Mouse (Mus musculus): Measurements from ENCODE around the gene Scnm1. TPM values are rescaled to one million over a fixed set of nuclear protein-coding genes. Genes with fewer than 3 reads are reported as not detected.
"Not testable (repeated sequence)": the region's sequence is repeated elsewhere in the genome, so short reads cannot be mapped to it uniquely, and the experiment has no call there.

Scnm1 gene
- polyA plus RNA-seq, 1 experiment, result 63.8 TPM

- TF ChIP-seq CTCF (IDR thresholded peaks at IDR 0.05; ENCODE audit: borderline replicate concordance, control insufficient read depth, extremely low read depth, insufficient read depth, low read length, poor library complexity) (no peak), POLR2A (IDR thresholded peaks at IDR 0.05; ENCODE audit: control insufficient read depth, extremely low read depth, insufficient read depth, low read length, poor library complexity) (no peak)
- no peak overlapping the region for H3K27ac ChIP-seq (ENCODE audit: control insufficient read depth, insufficient read depth, low read length)
- 96% methylated on average over 2 of the region's 2 CpGs for WGBS
- H3K36me3 ChIP-seq (ENCODE audit: control insufficient read depth, insufficient read depth, low read length), result peaks cover 40% of the 10 kb centered on the region
- no peaks in the 10 kb centered on the region for H3K27me3 ChIP-seq (ENCODE audit: control insufficient read depth, insufficient read depth, low read length)
- no peak for DNase-seq
- H3K4me3 ChIP-seq (ENCODE audit: control insufficient read depth, insufficient read depth, low read length), result no peak overlapping the region
- no peaks in the 10 kb centered on the region for H3K4me1 ChIP-seq (replicated peaks; ENCODE audit: control insufficient read depth, insufficient read depth, low read length)
Measured at GRCm38 (mm10) chr3:95117751-95118150, 16.1 kb downstream of the Scnm1 start.

GRCm38 (mm10) chr3:95112760-95113159 is 21.1 kb downstream of the Scnm1 start:
- DNase-seq, result no peak
- H3K4me3 ChIP-seq (ENCODE audit: control insufficient read depth, insufficient read depth, low read length), result no peak overlapping the region
- H3K27me3 ChIP-seq (ENCODE audit: control insufficient read depth, insufficient read depth, low read length), result no peaks in the 10 kb centered on the region
- H3K36me3 ChIP-seq (ENCODE audit: control insufficient read depth, insufficient read depth, low read length), result peaks cover 4% of the 10 kb centered on the region; the same call in 1 of the 2 replicates
- 96% methylated on average over 1 of the region's 1 CpGs for WGBS
- H3K27ac ChIP-seq (ENCODE audit: control insufficient read depth, insufficient read depth, low read length), result no peak overlapping the region
- TF ChIP-seq CTCF (IDR thresholded peaks at IDR 0.05; ENCODE audit: borderline replicate concordance, control insufficient read depth, extremely low read depth, insufficient read depth, low read length, poor library complexity) (no peak), POLR2A (IDR thresholded peaks at IDR 0.05; ENCODE audit: control insufficient read depth, extremely low read depth, insufficient read depth, low read length, poor library complexity) (no peak)
- 0 out of 2 replicates have a peak, but pooled peaks cover 2% of the 10 kb centered on the region for H3K4me1 ChIP-seq (replicated peaks; ENCODE audit: control insufficient read depth, insufficient read depth, low read length)

DNA sequence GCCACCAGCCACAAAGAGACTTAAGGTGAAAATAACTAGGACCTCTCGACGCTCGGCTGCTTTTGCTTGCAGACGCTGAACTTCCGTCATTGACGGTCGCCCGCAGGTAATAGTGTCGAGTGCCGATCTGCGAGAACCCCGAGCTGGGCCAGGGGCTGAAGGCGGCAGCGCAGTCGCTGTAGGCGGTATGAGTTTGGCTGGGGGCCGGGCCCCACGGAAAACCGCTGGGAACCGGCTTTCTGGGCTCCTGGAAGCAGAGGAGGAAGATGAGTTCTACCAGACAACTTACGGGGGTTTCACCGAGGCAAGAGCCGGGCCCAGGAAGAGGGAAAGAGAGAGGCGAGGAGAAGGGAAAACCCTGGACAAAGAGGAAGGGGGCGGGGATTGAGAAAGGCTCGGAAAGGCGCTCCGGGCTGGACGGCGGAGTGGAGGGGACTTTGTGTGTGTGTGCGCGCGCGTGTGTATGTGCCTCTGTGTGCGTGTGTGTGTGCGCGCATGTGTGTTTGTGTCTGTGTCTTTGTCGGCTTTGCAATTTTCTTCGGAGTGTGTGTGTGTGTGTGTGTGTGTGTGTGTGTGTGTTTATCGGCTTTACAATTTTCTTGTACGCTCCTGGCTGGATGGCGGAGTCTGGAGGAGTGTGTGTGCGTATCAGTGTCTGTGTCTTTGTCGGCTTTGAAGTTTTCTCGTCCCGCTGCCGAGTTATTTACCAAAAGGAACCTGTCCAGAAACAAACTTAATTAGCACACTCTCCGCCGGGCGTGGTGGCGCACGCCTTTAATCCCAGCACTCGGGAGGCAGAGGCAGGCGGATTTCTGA is 22.7 kb downstream of the Scnm1 start, which contains the start of gene Vps72:
Gene Vps72 (plus strand): TSS at position 112 of the 816 bp plus-strand sequence.
- H3K27ac ChIP-seq (ENCODE audit: control insufficient read depth, insufficient read depth, low read length), result peak within 1 kb of the TSS; percentile 81
- DNase-seq, result peak; percentile 95
- H3K4me1 ChIP-seq (replicated peaks; ENCODE audit: control insufficient read depth, insufficient read depth, low read length), result 0 out of 2 replicates have a peak, but pooled peaks cover 2% of the 10 kb centered on the region
- TF ChIP-seq POLR2A (IDR thresholded peaks at IDR 0.05; ENCODE audit: control insufficient read depth, extremely low read depth, insufficient read depth, low read length, poor library complexity) (peak; percentile 68), CTCF (IDR thresholded peaks at IDR 0.05; ENCODE audit: borderline replicate concordance, control insufficient read depth, extremely low read depth, insufficient read depth, low read length, poor library complexity) (peak; percentile 42; the same call in 1 of the 2 replicates)
- under 1% methylated on average over 54 of the region's 54 CpGs for WGBS
- no peaks in the 10 kb centered on the region for H3K36me3 ChIP-seq (ENCODE audit: control insufficient read depth, insufficient read depth, low read length)
- peak within 1 kb of the TSS; percentile 78 for H3K4me3 ChIP-seq (ENCODE audit: control insufficient read depth, insufficient read depth, low read length)
- no peaks in the 10 kb centered on the region for H3K27me3 ChIP-seq (ENCODE audit: control insufficient read depth, insufficient read depth, low read length)

DNA sequence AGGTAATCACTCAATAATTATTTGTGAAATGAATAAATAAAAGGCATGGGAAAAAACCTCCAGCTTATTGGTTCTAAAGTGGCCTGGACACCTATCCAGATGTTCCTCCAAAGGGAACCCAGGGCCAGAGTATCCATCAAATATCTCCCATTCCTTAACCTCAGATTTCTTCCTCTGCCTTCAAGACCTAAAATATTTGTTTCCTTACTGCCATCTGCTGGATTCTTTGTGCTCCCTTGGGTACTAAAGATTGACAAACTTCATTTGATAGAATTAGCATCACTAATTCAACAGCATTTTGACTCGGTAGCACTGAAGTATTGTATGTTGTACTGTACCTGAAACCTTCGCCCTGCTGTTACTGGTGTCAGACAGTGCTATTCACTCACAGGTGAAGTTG is 25.9 kb downstream of the Scnm1 start:
- Histone ChIP-seq H3K27ac (ENCODE audit: control insufficient read depth, insufficient read depth, low read length) (no peak overlapping the region), H3K4me1 (replicated peaks; ENCODE audit: control insufficient read depth, insufficient read depth, low read length) (peaks cover 4% of the 10 kb centered on the region), H3K27me3 (ENCODE audit: control insufficient read depth, insufficient read depth, low read length) (no peaks in the 10 kb centered on the region), H3K4me3 (ENCODE audit: control insufficient read depth, insufficient read depth, low read length) (no peak overlapping the region), H3K36me3 (ENCODE audit: control insufficient read depth, insufficient read depth, low read length) (no peaks in the 10 kb centered on the region)
- no peak for TF ChIP-seq POLR2A (IDR thresholded peaks at IDR 0.05; ENCODE audit: control insufficient read depth, extremely low read depth, insufficient read depth, low read length, poor library complexity)
- no peak for TF ChIP-seq CTCF (IDR thresholded peaks at IDR 0.05; ENCODE audit: borderline replicate concordance, control insufficient read depth, extremely low read depth, insufficient read depth, low read length, poor library complexity)
- no peak for DNase-seq
- WGBS, result 57% methylated on average over 2 of the region's 2 CpGs

GRCm38 (mm10) chr3:95107308-95107707 is 26.5 kb downstream of the Scnm1 start:
- not testable (repeated sequence) for H3K4me3 ChIP-seq (ENCODE audit: control insufficient read depth, insufficient read depth, low read length); H3K27me3 ChIP-seq (ENCODE audit: control insufficient read depth, insufficient read depth, low read length)

DNA sequence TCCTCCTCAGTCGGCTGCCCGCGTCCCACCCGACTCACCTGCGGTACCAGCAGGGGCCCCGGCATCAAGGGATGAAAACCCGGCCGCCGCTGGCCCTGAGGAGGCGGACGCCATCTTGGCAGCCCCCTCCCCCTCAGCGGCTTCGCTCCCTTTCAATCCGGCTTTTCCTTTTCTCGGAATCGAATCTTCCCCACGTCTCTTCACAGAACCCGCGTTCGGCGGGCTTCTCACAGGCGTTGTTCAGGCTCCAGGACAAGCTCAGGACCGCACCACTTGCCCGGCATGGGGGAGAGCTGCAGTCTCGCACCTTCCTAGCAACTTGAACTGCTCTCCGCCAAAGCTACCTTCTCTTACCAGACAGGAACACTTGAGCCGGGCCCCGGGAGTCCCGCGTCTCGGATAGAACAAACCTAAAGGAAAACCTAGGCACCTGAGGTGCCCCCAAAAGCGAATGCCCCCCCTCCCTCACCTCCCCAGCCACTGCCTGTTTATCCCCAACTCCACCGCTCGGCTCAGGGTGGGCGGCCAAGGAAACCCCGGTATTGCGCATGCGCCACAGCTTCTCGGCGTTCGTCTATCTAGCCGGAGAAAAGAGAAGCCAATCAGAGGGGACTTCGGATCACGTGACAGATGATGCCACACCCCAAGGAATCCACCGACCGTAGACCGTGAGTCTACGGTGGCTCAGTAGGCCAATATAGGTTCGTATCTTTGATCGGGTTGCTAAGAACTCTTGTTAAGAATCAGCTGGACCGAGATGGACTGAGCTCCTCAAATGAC is 27.3 kb downstream of the Scnm1 start, which contains the start of gene Pip5k1a:
Gene Pip5k1a (minus strand): TSS at position 593 of the 780 bp plus-strand sequence.
- Histone ChIP-seq H3K4me3 (ENCODE audit: control insufficient read depth, insufficient read depth, low read length) (peak within 1 kb of the TSS; percentile 90), H3K27me3 (ENCODE audit: control insufficient read depth, insufficient read depth, low read length) (no peaks in the 10 kb centered on the region), H3K4me1 (replicated peaks; ENCODE audit: control insufficient read depth, insufficient read depth, low read length) (peaks cover 2% of the 10 kb centered on the region), H3K36me3 (ENCODE audit: control insufficient read depth, insufficient read depth, low read length) (no peaks in the 10 kb centered on the region), H3K27ac (ENCODE audit: control insufficient read depth, insufficient read depth, low read length) (peak within 1 kb of the TSS; percentile 45; the same call in 1 of the 2 replicates)
- DNase-seq, result peak; percentile 95
- under 1% methylated on average over 51 of the region's 51 CpGs for WGBS
- peak; percentile 67; the same call in 1 of the 2 replicates for TF ChIP-seq CTCF (IDR thresholded peaks at IDR 0.05; ENCODE audit: borderline replicate concordance, control insufficient read depth, extremely low read depth, insufficient read depth, low read length, poor library complexity)
- TF ChIP-seq POLR2A (IDR thresholded peaks at IDR 0.05; ENCODE audit: control insufficient read depth, extremely low read depth, insufficient read depth, low read length, poor library complexity), result peak; percentile 89

More at GRCm38 (mm10) chr3:95107308-95107707, 26.5 kb downstream of the Scnm1 start:
- not testable (repeated sequence) for H3K36me3 ChIP-seq (ENCODE audit: control insufficient read depth, insufficient read depth, low read length); H3K4me1 ChIP-seq (replicated peaks; ENCODE audit: control insufficient read depth, insufficient read depth, low read length); H3K27ac ChIP-seq (ENCODE audit: control insufficient read depth, insufficient read depth, low read length); DNase-seq
